Mouse (Mus musculus) liver, embryonic 15.5 days (tissue): ENCODE data around the gene Fam114a1. TPM values are rescaled to one million over a fixed set of nuclear protein-coding genes. Genes with fewer than 3 reads are reported as not detected.

Experiments
- ATAC-seq: fragments of 200-750 bp; cut with Nextera tagmentation; 2 replicates; pipeline ENCODE4 v1.8.0; 2017; ENCODE audit warnings: moderate number of reproducible peaks, mild to moderate bottlenecking, moderate library complexity; ENCODE audit not compliant: insufficient read depth
- H3K27ac ChIP-seq: fragments of 300-500 bp; sonication (generic); replicated peaks from 2 replicates; pipeline ENCODE4 v1.5.1; 2015; ENCODE audit warnings: mild to moderate bottlenecking, inconsistent platforms
- H3K27me3 ChIP-seq: fragments of 300-500 bp; sonication (generic); 2 replicates; pipeline ENCODE4 v1.6.1; 2015; ENCODE audit warnings: mild to moderate bottlenecking, inconsistent platforms
- H3K36me3 ChIP-seq: fragments of 300-500 bp; sonication (generic); replicated peaks from 2 replicates; pipeline ENCODE4 v1.6.1; 2015; ENCODE audit warnings: moderate library complexity, mild to moderate bottlenecking, inconsistent platforms
- H3K4me1 ChIP-seq: fragments of 300-500 bp; sonication (generic); replicated peaks from 2 replicates; pipeline ENCODE4 v1.6.1; 2015; ENCODE audit warnings: inconsistent platforms
- H3K4me2 ChIP-seq: fragments of 300-500 bp; sonication (generic); 2 replicates; pipeline ENCODE4 v1.6.1; 2015; ENCODE audit warnings: moderate library complexity, mild to moderate bottlenecking, inconsistent platforms
- H3K4me3 ChIP-seq: fragments of 300-500 bp; sonication (generic); replicated peaks from 2 replicates; pipeline ENCODE4 v1.5.1; 2015; ENCODE audit warnings: mild to moderate bottlenecking, inconsistent platforms
- H3K9ac ChIP-seq: fragments of 300-500 bp; sonication (generic); 2 replicates; pipeline ENCODE4 v1.6.1; 2015; ENCODE audit warnings: moderate library complexity, mild to moderate bottlenecking, inconsistent platforms
- H3K9me3 ChIP-seq: fragments of 300-500 bp; sonication (generic); replicated peaks from 2 replicates; pipeline ENCODE4 v1.6.1; 2016; ENCODE audit warnings: inconsistent platforms
- WGBS: fragments of 180-500 bp; shearing (Covaris S2); methylation state at CpG from one replicate; pipeline ENCODE4 v1.1.7; 2015; ENCODE audit warnings: mixed read lengths; ENCODE audit not compliant: insufficient replicate concordance; 5-methylcytosine and 5-hydroxymethylcytosine counted together
- polyA plus RNA-seq: library from polyadenylated mRNA; unstranded; fragments of >200 nt; fragmentation: Nextera tagmentation; extraction: Ambion mirVana; gene quantifications from 2 replicates; pipeline ENCODE4 v1.2.1, GENCODE M21; 2015

Gene Fam114a1
- polyA plus RNA-seq, 1 experiment from 2014 or later, result 11.9 TPM

DNA sequence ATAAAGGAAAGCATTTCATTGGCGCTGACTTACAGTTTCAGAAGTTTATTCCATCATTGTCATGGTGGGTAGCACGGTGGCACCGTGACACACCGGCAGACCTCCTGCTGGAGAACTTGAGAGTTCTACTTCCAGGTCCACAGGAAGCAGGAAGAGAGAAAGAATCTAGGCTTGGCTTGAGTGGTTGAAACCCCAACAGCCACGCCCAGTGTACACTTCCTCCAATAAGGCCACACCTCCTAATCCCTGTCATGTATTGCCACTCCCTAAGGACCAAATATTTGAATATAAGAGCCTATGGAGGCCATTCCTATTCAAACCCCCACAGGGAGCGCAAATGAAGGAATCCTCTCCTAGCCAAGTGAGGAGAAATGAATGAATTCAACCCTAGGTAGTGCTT is 87.7 kb downstream of the Fam114a1 start:
- H3K4me3 ChIP-seq, result no peak overlapping the region
- H3K9me3 ChIP-seq, result no peaks in the 10 kb centered on the region
- no peak overlapping the region for H3K4me2 ChIP-seq
- WGBS, result 83% methylated on average over 6 of the region's 6 CpGs
- no peak overlapping the region for H3K9ac ChIP-seq
- H3K36me3 ChIP-seq, result no peaks in the 10 kb centered on the region
- no peak overlapping the region for H3K27ac ChIP-seq
- no peaks in the 10 kb centered on the region for H3K4me1 ChIP-seq
- H3K27me3 ChIP-seq, result no peaks in the 10 kb centered on the region
- no peak for ATAC-seq

DNA sequence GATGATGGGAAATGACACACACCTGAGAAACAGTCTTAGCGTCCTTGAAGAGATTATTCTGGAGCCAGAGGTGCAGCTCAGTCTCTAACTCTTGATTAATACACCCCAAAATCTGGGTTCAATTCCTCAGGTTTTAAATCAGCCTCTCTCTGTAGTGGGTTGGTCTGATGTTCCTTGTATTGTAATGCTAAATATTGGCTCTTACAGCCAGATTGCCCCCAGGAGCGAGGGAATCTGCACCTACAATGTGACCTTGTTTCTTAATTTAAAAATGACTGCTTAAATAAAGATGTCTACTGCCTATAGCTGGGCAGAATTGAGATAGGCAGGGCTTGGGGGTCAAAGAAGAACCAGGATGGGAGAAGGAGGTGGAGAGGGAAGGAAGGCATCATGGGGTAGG is 89.9 kb downstream of the Fam114a1 start:
- H3K9ac ChIP-seq, result no peak overlapping the region
- H3K9me3 ChIP-seq, result no peaks in the 10 kb centered on the region
- no peak overlapping the region for H3K4me2 ChIP-seq
- no peak overlapping the region for H3K4me3 ChIP-seq
- no peaks in the 10 kb centered on the region for H3K27me3 ChIP-seq
- ATAC-seq, result no peak
- H3K4me1 ChIP-seq, result no peaks in the 10 kb centered on the region
- no peaks in the 10 kb centered on the region for H3K36me3 ChIP-seq
- WGBS, result 62% methylated on average over 2 of the region's 2 CpGs
- no peak overlapping the region for H3K27ac ChIP-seq

GRCm38 (mm10) chr5:65062236-65062635 is 92.4 kb downstream of the Fam114a1 start:
- Histone ChIP-seq H3K4me3 (no peak overlapping the region), H3K4me1 (no peaks in the 10 kb centered on the region), H3K4me2 (no peak overlapping the region), H3K27me3 (no peaks in the 10 kb centered on the region), H3K27ac (no peak overlapping the region), H3K36me3 (no peaks in the 10 kb centered on the region), H3K9ac (no peak overlapping the region), H3K9me3 (no peaks in the 10 kb centered on the region)
- ATAC-seq, result no peak
- 76% methylated on average over 4 of the region's 4 CpGs for WGBS

DNA sequence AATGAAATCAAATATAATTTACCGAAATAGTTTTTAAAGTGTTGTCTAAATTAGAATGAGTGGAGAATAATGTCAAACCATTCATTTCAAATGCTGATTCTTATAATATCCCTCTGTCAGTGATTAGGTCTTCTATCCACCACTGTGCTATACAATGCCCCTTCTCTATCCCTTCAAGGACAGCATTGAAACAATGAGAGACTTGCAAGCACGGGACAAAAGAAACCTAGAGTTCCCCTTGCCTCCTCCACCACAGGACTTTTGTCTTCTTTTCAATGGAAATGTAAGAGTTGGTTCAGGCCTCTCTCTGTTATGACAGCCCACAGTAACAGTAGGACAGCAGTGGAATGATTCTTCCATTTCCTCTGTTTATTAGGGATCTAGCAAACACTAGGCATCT is 93.4 kb downstream of the Fam114a1 start:
- H3K9ac ChIP-seq, result no peak overlapping the region

GRCm38 (mm10) chr5:65068166-65068565 is 98.3 kb downstream of the Fam114a1 start:
- Histone ChIP-seq H3K4me2 (no peak overlapping the region), H3K27ac (no peak overlapping the region), H3K4me1 (no peaks in the 10 kb centered on the region), H3K27me3 (no peaks in the 10 kb centered on the region), H3K9me3 (no peaks in the 10 kb centered on the region), H3K9ac (no peak overlapping the region), H3K4me3 (no peak overlapping the region), H3K36me3 (no peaks in the 10 kb centered on the region)
- WGBS, result 72% methylated on average over 6 of the region's 6 CpGs
- no peak for ATAC-seq

More for the DNA sequence above, 93.4 kb downstream of the Fam114a1 start:
- Histone ChIP-seq H3K4me3 (no peak overlapping the region), H3K9me3 (no peaks in the 10 kb centered on the region), H3K27me3 (no peaks in the 10 kb centered on the region), H3K4me2 (no peak overlapping the region), H3K36me3 (no peaks in the 10 kb centered on the region), H3K4me1 (no peaks in the 10 kb centered on the region), H3K27ac (no peak overlapping the region)
- ATAC-seq, result no peak
- WGBS, result 63% methylated on average over 2 of the region's 2 CpGs

- H3K4me3 ChIP-seq, result no peak overlapping the region
- 78% methylated on average over 11 of the region's 11 CpGs for WGBS
- ATAC-seq, result no peak
- H3K27me3 ChIP-seq, result no peaks in the 10 kb centered on the region
- H3K27ac ChIP-seq, result no peak overlapping the region
- H3K4me2 ChIP-seq, result no peak overlapping the region
- H3K9ac ChIP-seq, result no peak overlapping the region
- H3K9me3 ChIP-seq, result no peaks in the 10 kb centered on the region
- H3K36me3 ChIP-seq, result no peaks in the 10 kb centered on the region
- H3K4me1 ChIP-seq, result no peaks in the 10 kb centered on the region
Observed at GRCm38 (mm10) chr5:65069872-65070271, 100.0 kb downstream of the Fam114a1 start.

DNA sequence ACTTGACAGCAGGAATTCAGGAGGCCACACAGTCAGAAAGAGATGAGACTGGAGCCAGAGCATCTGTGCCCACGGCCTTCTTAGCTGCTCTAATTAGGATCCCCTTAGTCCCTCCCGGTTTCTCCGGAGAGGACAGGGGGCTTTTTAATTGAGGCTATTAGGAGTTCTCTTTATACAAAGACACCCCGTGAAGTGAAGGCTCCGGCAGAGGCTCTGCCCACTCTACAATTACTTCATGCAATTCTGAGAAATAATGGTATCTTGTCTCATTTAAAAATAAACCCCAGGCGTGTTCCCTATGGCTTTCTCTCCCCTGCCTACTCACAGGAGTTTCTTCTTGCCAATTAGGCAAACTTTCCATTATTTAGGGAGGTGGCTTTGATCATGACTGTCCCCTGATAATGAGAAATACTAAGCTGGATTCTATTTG is 101.8 kb downstream of the Fam114a1 start:
- no peak for ATAC-seq
- Histone ChIP-seq H3K9ac (no peak overlapping the region), H3K9me3 (no peaks in the 10 kb centered on the region), H3K4me1 (no peaks in the 10 kb centered on the region), H3K27ac (no peak overlapping the region), H3K4me3 (no peak overlapping the region), H3K36me3 (no peaks in the 10 kb centered on the region), H3K27me3 (no peaks in the 10 kb centered on the region), H3K4me2 (no peak overlapping the region)
- WGBS, result 59% methylated on average over 6 of the region's 6 CpGs

DNA sequence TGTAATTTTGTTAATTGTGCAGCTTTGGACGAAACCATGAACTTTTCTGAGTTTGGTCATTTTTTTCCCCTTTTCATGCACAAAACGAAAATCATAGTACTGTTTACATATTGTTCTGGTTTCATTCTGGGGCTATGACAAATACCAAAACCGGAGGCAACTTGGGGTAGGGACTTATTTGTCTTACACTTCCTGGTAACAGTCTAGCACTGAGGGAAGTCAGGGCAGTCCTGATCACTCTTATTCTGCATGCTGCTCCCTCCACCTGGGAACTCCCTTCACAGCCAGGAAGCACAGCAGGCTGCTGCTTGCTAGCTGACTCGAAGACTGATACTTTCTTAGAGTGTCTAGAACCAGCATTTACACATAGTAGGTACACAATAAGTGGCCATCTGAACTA is 103.4 kb downstream of the Fam114a1 start:
- H3K4me3 ChIP-seq, result no peak overlapping the region
- no peak overlapping the region for H3K4me2 ChIP-seq
- no peaks in the 10 kb centered on the region for H3K9me3 ChIP-seq
- H3K36me3 ChIP-seq, result no peaks in the 10 kb centered on the region
- 59% methylated on average over 4 of the region's 4 CpGs for WGBS
- H3K27me3 ChIP-seq, result no peaks in the 10 kb centered on the region
- no peak for ATAC-seq
- H3K4me1 ChIP-seq, result no peaks in the 10 kb centered on the region
- no peak overlapping the region for H3K9ac ChIP-seq
- H3K27ac ChIP-seq, result no peak overlapping the region

- no peaks in the 10 kb centered on the region for H3K4me1 ChIP-seq
- H3K27me3 ChIP-seq, result no peaks in the 10 kb centered on the region
- no peak overlapping the region for H3K27ac ChIP-seq
- H3K9ac ChIP-seq, result no peak overlapping the region
- WGBS, result 58% methylated on average over 7 of the region's 7 CpGs
- no peak for ATAC-seq
- no peak overlapping the region for H3K4me3 ChIP-seq
- no peaks in the 10 kb centered on the region for H3K9me3 ChIP-seq
- no peak overlapping the region for H3K4me2 ChIP-seq
- no peaks in the 10 kb centered on the region for H3K36me3 ChIP-seq
Observed at GRCm38 (mm10) chr5:65074693-65075092, 104.8 kb downstream of the Fam114a1 start.

DNA sequence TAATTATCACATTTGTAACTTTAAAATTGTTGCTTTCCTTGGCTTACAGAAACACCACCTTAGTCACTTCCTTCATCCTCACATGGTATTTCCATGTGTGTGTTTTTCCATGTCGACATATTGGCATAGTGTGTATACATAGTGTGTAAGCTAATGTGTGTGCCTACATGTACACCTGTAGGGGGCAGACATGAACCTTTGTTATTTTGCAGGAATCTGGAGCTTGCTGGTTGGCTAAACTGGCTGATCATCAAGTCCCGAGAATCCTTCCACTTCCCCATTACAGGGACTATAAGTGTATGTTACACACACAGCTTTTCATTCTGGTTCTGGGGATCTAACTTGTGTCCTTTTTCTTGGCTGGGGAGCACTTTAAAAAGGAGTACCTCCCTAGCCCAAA is 106.2 kb downstream of the Fam114a1 start:
- WGBS, result 48% methylated on average over 2 of the region's 2 CpGs
- ATAC-seq, result no peak

DNA sequence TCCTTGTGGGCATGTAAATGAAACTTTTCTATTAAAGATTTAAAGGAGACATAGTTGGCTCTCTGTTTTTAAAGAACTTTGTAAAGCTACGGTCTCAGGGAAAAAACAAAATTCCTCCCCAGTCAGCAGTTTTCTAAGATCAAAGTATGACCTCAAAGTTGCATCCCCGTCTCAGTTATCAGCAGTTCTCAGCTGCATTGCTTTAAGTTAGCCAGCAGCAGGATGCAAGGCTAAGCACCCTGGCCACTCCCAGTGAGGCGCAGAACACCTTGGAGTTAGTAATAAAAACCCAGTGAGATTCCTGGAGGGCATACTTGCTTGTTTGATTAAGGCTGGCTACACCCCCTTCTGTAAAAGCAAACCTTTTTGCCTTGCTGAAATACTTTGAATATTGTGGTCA is 106.9 kb downstream of the Fam114a1 start:
- H3K4me2 ChIP-seq, result no peak overlapping the region
- no peaks in the 10 kb centered on the region for H3K4me1 ChIP-seq
- H3K27me3 ChIP-seq, result no peaks in the 10 kb centered on the region
- H3K4me3 ChIP-seq, result no peak overlapping the region
- ATAC-seq, result no peak
- no peaks in the 10 kb centered on the region for H3K36me3 ChIP-seq
- H3K27ac ChIP-seq, result no peak overlapping the region
- no peak overlapping the region for H3K9ac ChIP-seq
- H3K9me3 ChIP-seq, result no peaks in the 10 kb centered on the region
- WGBS, result 42% methylated on average over 3 of the region's 3 CpGs

More for the DNA sequence above, 106.2 kb downstream of the Fam114a1 start:
- Histone ChIP-seq H3K27ac (no peak overlapping the region), H3K36me3 (no peaks in the 10 kb centered on the region), H3K4me2 (no peak overlapping the region), H3K4me3 (no peak overlapping the region), H3K9me3 (no peaks in the 10 kb centered on the region), H3K4me1 (no peaks in the 10 kb centered on the region), H3K9ac (no peak overlapping the region), H3K27me3 (no peaks in the 10 kb centered on the region)

DNA sequence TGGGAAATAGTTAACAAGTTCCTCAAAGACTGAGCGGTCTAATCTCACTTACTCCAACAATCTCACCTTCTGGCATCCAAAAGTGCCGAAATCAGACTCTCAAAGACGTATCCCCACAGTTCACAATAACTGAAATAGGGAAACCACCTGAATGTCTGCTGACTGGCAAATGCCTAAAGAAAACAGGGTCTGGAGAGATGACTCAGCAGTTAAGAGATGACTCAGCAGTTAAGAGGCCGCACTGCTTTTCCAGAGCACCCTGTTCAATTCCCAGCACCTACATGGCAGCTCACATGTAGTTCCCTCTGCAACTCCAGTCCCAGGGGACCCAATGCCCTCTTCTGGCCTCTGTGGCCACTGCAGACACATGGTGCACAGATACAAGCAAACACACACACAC is 108.2 kb downstream of the Fam114a1 start:
- H3K4me1 ChIP-seq, result no peaks in the 10 kb centered on the region
- no peak overlapping the region for H3K27ac ChIP-seq
- WGBS, result 63% methylated on average over 4 of the region's 4 CpGs

More for the DNA sequence above, 108.2 kb downstream of the Fam114a1 start:
- H3K4me2 ChIP-seq, result no peak overlapping the region
- no peak for ATAC-seq
- H3K27me3 ChIP-seq, result no peaks in the 10 kb centered on the region
- H3K4me3 ChIP-seq, result no peak overlapping the region
- no peaks in the 10 kb centered on the region for H3K9me3 ChIP-seq
- no peaks in the 10 kb centered on the region for H3K36me3 ChIP-seq
- no peak overlapping the region for H3K9ac ChIP-seq
